Mouse (Mus musculus) c-Kit-positive CD71-negative TER-119-negative erythroid progenitor cells, embryonic 14.5 days (primary cell): ENCODE measurements around the gene Hoxd8.

Experiments used
- DNase-seq: peaks from one replicate; pipeline ENCODE4 v3.0.0-alpha.2; 2013; ENCODE audit warnings: low read depth

Gene Hoxd8

GRCm38 (mm10) chr2:74735851-74736687 is 31.7 kb downstream of the Hoxd8 start:
- no peak for DNase-seq

- no peak for DNase-seq
These were observed 32.5 kb downstream of the Hoxd8 start for GRCm38 (mm10) chr2:74736688-74737577.

- DNase-seq: no peak
These were observed 33.2 kb downstream of the Hoxd8 start for GRCm38 (mm10) chr2:74737578-74738070.

- DNase-seq: no peak
These were observed 34.4 kb downstream of the Hoxd8 start for GRCm38 (mm10) chr2:74738623-74739475.

- no peak for DNase-seq
These were observed 35.0 kb downstream of the Hoxd8 start for GRCm38 (mm10) chr2:74739476-74739800.

DNA sequence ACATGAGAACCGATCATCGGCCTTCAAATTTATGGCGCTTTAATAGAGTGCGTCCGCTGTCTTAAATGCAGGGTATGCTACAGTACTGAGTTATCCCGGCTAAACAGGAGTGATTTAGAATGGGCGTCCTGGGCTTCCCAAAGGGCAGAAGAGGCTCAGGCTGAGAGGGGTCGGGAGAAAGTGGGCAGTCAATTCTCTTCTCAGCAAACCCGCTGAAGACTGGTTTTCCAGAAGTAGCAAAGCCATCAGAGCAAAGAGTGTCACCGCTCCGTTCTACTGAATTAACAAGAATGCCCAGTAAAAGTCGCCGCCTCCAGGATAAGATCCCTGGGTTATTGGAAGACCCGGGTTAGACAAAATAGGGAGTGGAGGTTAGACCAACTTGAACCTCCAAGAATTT is 35.5 kb downstream of the Hoxd8 start:
- DNase-seq: no peak

DNA sequence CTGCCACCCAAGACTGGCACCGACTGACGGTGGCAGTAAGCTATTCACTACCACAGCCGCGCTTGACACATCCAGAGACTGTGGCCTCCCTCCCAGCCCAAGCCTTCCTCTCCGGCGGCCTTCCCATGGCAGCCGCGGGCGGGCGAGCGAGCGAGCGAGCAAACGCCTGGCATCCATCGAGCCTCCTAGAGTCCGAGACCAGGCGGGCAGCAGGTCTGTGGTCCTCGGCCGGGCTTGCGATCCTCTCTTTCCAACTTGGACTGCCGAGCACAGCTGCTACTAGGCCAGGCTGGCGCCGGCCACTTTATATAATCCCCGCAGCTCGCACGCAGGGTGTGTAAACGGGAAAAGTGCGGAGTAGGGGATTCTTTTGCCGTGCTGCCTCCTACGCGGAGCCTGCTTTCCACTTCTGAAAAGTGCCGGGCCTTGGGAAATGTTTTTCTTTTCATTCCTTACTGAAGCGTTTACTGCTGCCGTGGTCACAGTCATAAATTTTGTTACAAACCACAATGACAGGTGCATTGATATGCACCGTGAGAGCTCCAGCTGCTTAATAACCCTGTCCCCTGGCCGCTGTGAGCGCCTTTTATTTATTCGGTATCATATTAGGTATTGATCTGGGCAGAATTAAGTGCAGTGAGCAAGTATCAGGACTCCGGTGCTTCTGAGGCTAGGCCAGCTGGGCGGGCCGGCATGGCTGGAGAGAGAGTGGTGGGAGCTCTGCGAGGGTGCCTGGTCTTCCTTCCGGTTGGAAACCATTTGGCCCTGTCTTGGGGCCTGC is 36.1 kb downstream of the Hoxd8 start:
- DNase-seq: no peak

GRCm38 (mm10) chr2:74741252-74741978 is 37.0 kb downstream of the Hoxd8 start:
- DNase-seq: no peak

- no peak for DNase-seq
These were observed 37.5 kb downstream of the Hoxd8 start for GRCm38 (mm10) chr2:74741979-74742277.

- DNase-seq: no peak
These were observed 41.3 kb downstream of the Hoxd8 start for GRCm38 (mm10) chr2:74745540-74746297.

GRCm38 (mm10) chr2:74746298-74746921 is 42.0 kb downstream of the Hoxd8 start:
- no peak for DNase-seq

GRCm38 (mm10) chr2:74747006-74747405 is 42.6 kb downstream of the Hoxd8 start:
- no peak for DNase-seq

DNA sequence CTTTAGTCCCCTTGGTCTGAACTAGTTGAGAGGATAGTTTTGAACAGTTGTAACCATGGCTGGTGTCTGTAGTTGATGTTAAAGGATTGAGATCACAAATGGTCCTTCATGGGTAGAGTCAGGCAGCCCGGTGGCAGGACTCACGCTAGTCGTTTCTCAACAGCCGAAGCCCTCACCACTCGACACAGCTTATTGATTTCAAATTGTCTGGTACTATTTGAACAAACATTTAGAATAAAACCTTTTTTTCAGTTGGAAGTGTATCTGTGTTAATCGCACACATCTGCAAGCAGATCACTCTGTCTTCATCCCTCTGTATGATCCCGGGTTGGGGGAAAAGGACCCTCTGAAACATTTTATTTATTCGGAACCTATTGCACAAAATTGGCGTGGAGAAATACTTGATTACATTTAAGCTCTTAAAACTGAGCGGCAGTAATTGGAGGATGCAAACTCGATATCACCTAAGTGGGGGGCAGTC is 43.3 kb downstream of the Hoxd8 start:
- no peak for DNase-seq

- DNase-seq: no peak
These were observed 44.1 kb downstream of the Hoxd8 start for GRCm38 (mm10) chr2:74748436-74748995.

- no peak for DNase-seq
These were observed 45.1 kb downstream of the Hoxd8 start for GRCm38 (mm10) chr2:74749337-74750121.

- no peak for DNase-seq
These were observed 46.4 kb downstream of the Hoxd8 start for GRCm38 (mm10) chr2:74750731-74751250.

DNA sequence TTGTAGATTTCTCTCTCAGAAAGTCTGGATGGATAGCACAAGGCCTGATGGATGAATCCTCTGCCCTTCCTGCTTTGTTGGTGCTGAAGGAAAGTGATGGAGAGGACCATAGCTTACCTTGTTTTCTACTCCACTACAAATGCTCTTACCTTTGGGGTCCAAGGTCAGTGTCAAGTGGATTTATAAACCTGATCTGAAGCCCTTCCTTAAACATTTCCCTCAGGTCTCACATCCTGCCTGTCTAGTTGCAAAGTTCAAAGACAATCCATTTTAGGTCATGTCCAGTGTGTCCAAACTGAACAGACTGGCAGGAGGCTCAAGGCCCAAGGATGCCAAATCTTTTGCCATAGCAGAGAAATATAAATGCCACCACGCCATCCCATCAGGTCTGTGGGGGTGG is 47.4 kb downstream of the Hoxd8 start:
- no peak for DNase-seq
